Mouse (Mus musculus) midbrain, embryonic 14.5 days (tissue): Measurements from ENCODE around the gene Wfdc10. TPM values are rescaled to one million over a fixed set of nuclear protein-coding genes. Genes with fewer than 3 reads are reported as not detected.
"Not testable (repeated sequence)": the region's sequence is repeated elsewhere in the genome, so short reads cannot be mapped to it uniquely, and the experiment has no call there.

Source experiments
- ATAC-seq: fragments of 200-750 bp; cut with Nextera tagmentation; 2 replicates; pipeline ENCODE4 v1.8.0; 2017; ENCODE audit warnings: moderate number of reproducible peaks, moderate library complexity; ENCODE audit not compliant: low FRiP score, low TSS enrichment
- DNase-seq: peaks from one replicate; pipeline ENCODE4 v3.0.0-alpha.2; 2015
- H3K27ac ChIP-seq: fragments of 300-500 bp; sonication (generic); replicated peaks from 2 replicates; pipeline ENCODE4 v1.5.1; 2014; ENCODE audit warnings: mild to moderate bottlenecking, low read depth, low read length, moderate library complexity
- H3K27me3 ChIP-seq: fragments of 300-500 bp; sonication (generic); 2 replicates; pipeline ENCODE4 v1.6.1; 2014; ENCODE audit warnings: low read length, control low read depth, mixed read lengths; ENCODE audit not compliant: control insufficient read depth, insufficient read depth
- H3K36me3 ChIP-seq: fragments of 300-500 bp; sonication (generic); 2 replicates; pipeline ENCODE4 v1.6.1; 2014; ENCODE audit warnings: low read length, control low read depth; ENCODE audit not compliant: control insufficient read depth, insufficient read depth
- H3K4me1 ChIP-seq: fragments of 300-500 bp; sonication (generic); 2 replicates; pipeline ENCODE4 v1.6.1; 2014; ENCODE audit warnings: mild to moderate bottlenecking, antibody characterized with exemption, low read length, control low read depth; ENCODE audit not compliant: control insufficient read depth, insufficient read depth
- H3K4me2 ChIP-seq: fragments of 300-500 bp; sonication (generic); 2 replicates; pipeline ENCODE4 v1.6.1; 2014; ENCODE audit warnings: mild to moderate bottlenecking, low read length, moderate library complexity
- H3K4me3 ChIP-seq: fragments of 300-500 bp; sonication (generic); replicated peaks from 2 replicates; pipeline ENCODE4 v1.5.1; 2014; ENCODE audit warnings: low read depth, low read length
- H3K9ac ChIP-seq: fragments of 300-500 bp; sonication (generic); replicated peaks from 2 replicates; pipeline ENCODE4 v1.6.1; 2014; ENCODE audit warnings: mild to moderate bottlenecking, low read length, moderate library complexity
- H3K9me3 ChIP-seq: fragments of 300-500 bp; sonication (generic); 2 replicates; pipeline ENCODE4 v1.6.1; 2016; ENCODE audit warnings: low read length, control low read depth, mixed read lengths; ENCODE audit not compliant: control insufficient read depth
- WGBS: fragments of 180-500 bp; shearing (Covaris S2); extraction: QIAGEN DNeasy Blood & Tissue Kit; methylation state at CpG from one replicate; pipeline ENCODE4 v1.1.7; 2014; 5-methylcytosine and 5-hydroxymethylcytosine counted together
- polyA plus RNA-seq: library from polyadenylated mRNA; unstranded; fragments of >200 nt; fragmentation: Nextera tagmentation; extraction: Ambion mirVana; gene quantifications from 2 replicates; pipeline ENCODE4 v1.2.1, GENCODE M21; 2014

Gene Wfdc10
- not detected in 2 replicates for polyA plus RNA-seq

- no peak within 1 kb of the TSS for H3K4me2 ChIP-seq
- H3K9ac ChIP-seq: no peak within 1 kb of the TSS
- ATAC-seq (no peak), DNase-seq (peak; percentile 75)
- H3K4me3 ChIP-seq: no peak within 1 kb of the TSS
- H3K27ac ChIP-seq: no peak within 1 kb of the TSS
- 15% methylated on average over 11 of the region's 11 CpGs for WGBS
- H3K27me3 ChIP-seq: no peaks in the 10 kb centered on the region
- H3K9me3 ChIP-seq: no peaks in the 10 kb centered on the region
- H3K36me3 ChIP-seq: no peaks in the 10 kb centered on the region
- H3K4me1 ChIP-seq: no peaks in the 10 kb centered on the region
Measured at GRCm38 (mm10) chr2:164655858-164656257, at the start of gene Wfdc10. TSS of gene Wfdc10 (plus strand) at chr2:164656046.

DNA sequence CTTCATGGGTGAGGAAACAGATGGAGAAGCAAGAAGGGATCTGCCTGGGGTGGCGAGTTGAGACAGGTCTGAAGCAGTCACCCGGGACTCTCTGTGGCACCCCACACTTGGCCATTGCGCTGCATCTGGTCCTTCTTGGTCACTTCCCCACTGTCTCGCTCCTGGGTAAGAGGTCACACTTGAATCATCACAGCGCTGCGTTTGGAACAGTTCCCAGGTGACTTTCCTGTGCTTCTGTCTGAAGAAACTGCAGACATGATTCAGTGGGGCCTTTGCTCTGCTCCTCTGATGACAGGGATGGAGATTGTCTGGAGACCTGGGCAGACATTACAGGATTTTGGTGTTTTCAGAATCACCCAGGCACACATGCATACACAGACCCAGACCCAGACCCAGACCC is 47.1 kb upstream of the Wfdc10 start:
- Histone ChIP-seq H3K9ac (no peak overlapping the region), H3K4me1 (no peaks in the 10 kb centered on the region), H3K9me3 (no peaks in the 10 kb centered on the region), H3K27ac (no peak overlapping the region), H3K4me3 (no peak overlapping the region), H3K4me2 (no peak overlapping the region), H3K27me3 (no peaks in the 10 kb centered on the region), H3K36me3 (no peaks in the 10 kb centered on the region)
- no peak for DNase-seq
- ATAC-seq: no peak
- 71% methylated on average over 6 of the region's 6 CpGs for WGBS

- H3K4me1 ChIP-seq, H3K27ac ChIP-seq, H3K36me3 ChIP-seq, H3K9me3 ChIP-seq, H3K9ac ChIP-seq, ATAC-seq, H3K27me3 ChIP-seq, H3K4me2 ChIP-seq, H3K4me3 ChIP-seq: not testable (repeated sequence)
- DNase-seq: peak; percentile 4
- WGBS: 60% methylated on average over 8 of the region's 8 CpGs
Measured at GRCm38 (mm10) chr2:164613471-164613870, 42.4 kb upstream of the Wfdc10 start, which contains the start of the genes Wfdc6b and Wfdc8. TSS of gene Wfdc6b (plus strand) at chr2:164613522. TSS of gene Wfdc8 (minus strand) at chr2:164613626.

DNA sequence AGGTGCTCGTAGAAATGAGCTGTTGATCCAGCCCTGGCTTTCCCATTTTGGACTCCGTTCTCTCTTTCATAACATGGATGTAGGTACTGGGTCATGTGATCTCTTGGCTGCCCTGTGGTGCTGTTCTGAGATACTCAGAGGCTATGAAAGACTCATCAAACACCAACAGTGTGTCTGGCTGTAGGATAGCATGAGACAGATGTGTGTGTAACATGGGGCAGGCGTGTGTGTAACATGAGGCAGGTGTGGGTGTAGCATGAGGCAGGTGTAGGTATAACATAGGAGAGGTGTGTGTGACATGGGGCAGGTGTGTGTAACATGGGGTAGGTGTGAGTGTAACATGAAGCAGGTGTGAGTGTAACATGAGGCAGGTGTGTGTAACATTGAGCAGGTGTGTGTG is 40.5 kb upstream of the Wfdc10 start:
- Histone ChIP-seq H3K9ac (no peak overlapping the region), H3K36me3 (no peaks in the 10 kb centered on the region), H3K27ac (no peak overlapping the region), H3K27me3 (no peaks in the 10 kb centered on the region), H3K4me3 (no peak overlapping the region), H3K4me2 (no peak overlapping the region), H3K9me3 (no peaks in the 10 kb centered on the region), H3K4me1 (no peaks in the 10 kb centered on the region)
- no peak for ATAC-seq
- DNase-seq: no peak
- WGBS: 90% methylated on average over 3 of the region's 3 CpGs

DNA sequence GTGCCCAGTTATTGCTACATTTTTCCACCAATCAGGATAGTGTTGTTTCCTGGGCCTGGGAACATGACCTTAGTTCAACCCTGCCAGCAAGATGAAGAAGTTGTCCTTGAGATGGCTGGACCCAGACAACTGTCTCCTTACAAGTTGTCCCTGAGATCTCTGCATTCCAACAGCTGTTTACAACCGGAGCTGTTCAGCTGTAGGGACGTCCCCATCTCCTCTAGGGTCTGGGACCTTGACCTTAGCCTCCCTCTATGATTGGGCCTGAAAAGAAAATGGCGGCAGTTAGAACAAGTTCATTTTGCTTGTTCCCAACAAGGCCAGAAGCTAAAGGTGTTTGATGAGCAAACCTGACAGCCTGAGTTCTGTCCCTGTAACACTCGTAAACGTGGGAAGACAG is 36.8 kb upstream of the Wfdc10 start:
- Histone ChIP-seq H3K4me2 (no peak overlapping the region), H3K27ac (no peak overlapping the region), H3K9me3 (no peaks in the 10 kb centered on the region), H3K36me3 (no peaks in the 10 kb centered on the region), H3K27me3 (no peaks in the 10 kb centered on the region), H3K4me3 (no peak overlapping the region), H3K9ac (no peak overlapping the region), H3K4me1 (no peaks in the 10 kb centered on the region)
- DNase-seq (no peak), ATAC-seq (no peak)
- 90% methylated on average over 5 of the region's 5 CpGs for WGBS

GRCm38 (mm10) chr2:164621775-164622174 is 34.1 kb upstream of the Wfdc10 start:
- H3K4me3 ChIP-seq: no peak overlapping the region
- no peaks in the 10 kb centered on the region for H3K27me3 ChIP-seq
- H3K36me3 ChIP-seq: no peaks in the 10 kb centered on the region
- no peaks in the 10 kb centered on the region for H3K9me3 ChIP-seq
- H3K4me1 ChIP-seq: no peaks in the 10 kb centered on the region
- DNase-seq: no peak
- WGBS: 86% methylated on average over 4 of the region's 4 CpGs
- no peak overlapping the region for H3K27ac ChIP-seq
- no peak for ATAC-seq
- H3K4me2 ChIP-seq: no peak overlapping the region
- H3K9ac ChIP-seq: no peak overlapping the region

- Histone ChIP-seq H3K4me3 (no peak overlapping the region), H3K36me3 (no peaks in the 10 kb centered on the region), H3K9ac (no peak overlapping the region), H3K27ac (no peak overlapping the region), H3K9me3 (no peaks in the 10 kb centered on the region), H3K4me1 (no peaks in the 10 kb centered on the region), H3K27me3 (no peaks in the 10 kb centered on the region), H3K4me2 (no peak overlapping the region)
- no peak for ATAC-seq
- no peak for DNase-seq
- WGBS: 81% methylated on average over 9 of the region's 9 CpGs
Measured at GRCm38 (mm10) chr2:164635266-164635665, 20.6 kb upstream of the Wfdc10 start.

DNA sequence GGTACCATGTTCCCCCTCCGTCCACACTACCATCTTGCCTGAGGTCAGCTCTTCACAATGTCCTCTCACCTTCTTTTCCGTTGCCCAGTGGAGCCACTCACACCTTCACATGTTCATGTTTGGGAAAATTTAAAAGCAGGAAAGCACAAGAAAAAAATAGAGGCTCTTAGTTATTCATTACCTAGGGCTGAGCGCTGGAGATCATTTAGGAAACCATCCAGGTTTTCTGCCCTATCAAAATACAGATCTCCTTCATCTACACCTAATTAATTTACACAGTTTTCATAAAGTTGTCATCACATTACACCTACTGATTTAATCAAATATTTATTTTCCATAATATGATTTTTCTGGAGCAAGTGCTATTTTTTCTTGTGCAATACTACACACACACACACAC is 17.1 kb upstream of the Wfdc10 start, which contains the start of gene Wfdc16:
Gene Wfdc16 (minus strand): TSS at position 101 of the 400 bp plus-strand sequence.
- H3K4me2 ChIP-seq: no peak within 1 kb of the TSS
- H3K4me1 ChIP-seq: no peaks in the 10 kb centered on the region
- H3K27me3 ChIP-seq: no peaks in the 10 kb centered on the region
- H3K9me3 ChIP-seq: no peaks in the 10 kb centered on the region
- DNase-seq: no peak
- H3K27ac ChIP-seq: no peak within 1 kb of the TSS
- ATAC-seq: no peak
- WGBS: 92% methylated on average over 3 of the region's 3 CpGs
- H3K4me3 ChIP-seq: no peak within 1 kb of the TSS
- no peaks in the 10 kb centered on the region for H3K36me3 ChIP-seq
- no peak within 1 kb of the TSS for H3K9ac ChIP-seq

GRCm38 (mm10) chr2:164641129-164641528 is 14.7 kb upstream of the Wfdc10 start:
- Histone ChIP-seq H3K9ac (no peak overlapping the region), H3K27me3 (no peaks in the 10 kb centered on the region), H3K36me3 (no peaks in the 10 kb centered on the region), H3K4me1 (no peaks in the 10 kb centered on the region), H3K4me3 (no peak overlapping the region), H3K9me3 (no peaks in the 10 kb centered on the region), H3K27ac (no peak overlapping the region), H3K4me2 (no peak overlapping the region)
- no peak for DNase-seq
- 66% methylated on average over 7 of the region's 7 CpGs for WGBS
- no peak for ATAC-seq
